Mouse (Mus musculus): ENCODE data around the gene Morc3. TPM values are rescaled to one million over a fixed set of nuclear protein-coding genes. Genes with fewer than 3 reads are reported as not detected.

The Morc3 gene
- polyA plus RNA-seq, 1 experiment from 2014 or later, result 22.2 TPM

DNA sequence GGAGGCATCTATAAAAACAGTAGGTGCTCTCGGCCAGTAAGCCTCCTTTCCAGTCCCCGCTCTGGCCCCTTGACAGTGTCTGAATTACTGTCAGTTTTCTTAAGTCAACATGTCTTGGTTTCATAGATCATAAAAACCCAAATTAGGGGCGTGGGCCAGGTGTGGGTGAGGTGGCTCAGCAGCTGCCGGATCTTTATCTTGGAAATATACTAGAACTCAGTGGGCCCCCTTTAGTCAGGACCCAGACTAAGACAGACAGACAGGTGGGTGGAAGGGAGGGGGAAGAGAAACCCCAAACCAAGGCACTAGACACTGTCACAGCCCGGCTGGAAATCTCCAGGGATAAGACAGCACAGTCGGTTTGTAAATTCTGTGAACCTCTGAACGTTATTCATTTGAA, 91.9 kb downstream of the Morc3 start:
- Histone ChIP-seq H3K4me2 (no peak overlapping the region), H3K9ac (no peak overlapping the region), H3K4me3 (no peak overlapping the region), H3K9me3 (replicated peaks) (no peaks in the 10 kb centered on the region), H3K27me3 (no peaks in the 10 kb centered on the region), H3K4me1 (replicated peaks) (no peaks in the 10 kb centered on the region), H3K36me3 (no peaks in the 10 kb centered on the region), H3K27ac (no peak overlapping the region)
- 79% methylated on average over 7 of the region's 7 CpGs for WGBS
- ATAC-seq (replicated peaks; ENCODE audit: insufficient number of reproducible peaks, insufficient read depth, low FRiP score, low read depth), result no peak

Other genes starting within 250 kb of the Morc3 start
- 5.8 and 8.7 TPM in 2 replicates for gene Setd4, start 228.1 kb upstream of the Morc3 start, polyA plus RNA-seq (2015; fragmentation: Nextera tagmentation; extraction: Ambion mirVana)
- 55.1 and 60.2 TPM in 2 replicates for gene Cbr1, start 226.3 kb upstream of the Morc3 start, polyA plus RNA-seq (2015; fragmentation: Nextera tagmentation; extraction: Ambion mirVana)
- not detected in 2 replicates for gene Gm5678, start 204.0 kb upstream of the Morc3 start, polyA plus RNA-seq (2015; fragmentation: Nextera tagmentation; extraction: Ambion mirVana)
- gene Cbr3, start 148.9 kb upstream of the Morc3 start, polyA plus RNA-seq (2015; fragmentation: Nextera tagmentation; extraction: Ambion mirVana), result 1.1 and 1.7 TPM in 2 replicates
- gene Dop1b, start 120.2 kb upstream of the Morc3 start, polyA plus RNA-seq (2015; fragmentation: Nextera tagmentation; extraction: Ambion mirVana), result 8.3 and 9.9 TPM in 2 replicates
- gene Chaf1b, start 51.8 kb downstream of the Morc3 start, polyA plus RNA-seq (2015; fragmentation: Nextera tagmentation; extraction: Ambion mirVana), result 31.5 and 39.9 TPM in 2 replicates
- not detected in 2 replicates for gene Cldn14, start 176.7 kb downstream of the Morc3 start, polyA plus RNA-seq (2015; fragmentation: Nextera tagmentation; extraction: Ambion mirVana)